Mouse (Mus musculus) limb, embryonic 12.5 days (tissue): Measurements from ENCODE around the gene Prr22. TPM values are rescaled to one million over a fixed set of nuclear protein-coding genes. Genes with fewer than 3 reads are reported as not detected.

Experiments used
- ATAC-seq: fragments of 200-750 bp; cut with Nextera tagmentation; 2 replicates; pipeline ENCODE4 v1.8.0; 2017; ENCODE audit warnings: low read depth, moderate TSS enrichment; ENCODE audit not compliant: insufficient number of reproducible peaks, insufficient read depth, low FRiP score, low TSS enrichment
- H3K27ac ChIP-seq: fragments of 300-500 bp; sonication (generic); 2 replicates; pipeline ENCODE4 v1.5.1; 2016; ENCODE audit warnings: mild to moderate bottlenecking, moderate library complexity
- H3K27me3 ChIP-seq: fragments of 300-500 bp; sonication (generic); 2 replicates; pipeline ENCODE4 v1.6.1; 2016; ENCODE audit warnings: mild to moderate bottlenecking, moderate library complexity
- H3K36me3 ChIP-seq: fragments of 300-500 bp; sonication (generic); 2 replicates; pipeline ENCODE4 v1.6.1; 2016; ENCODE audit warnings: mild to moderate bottlenecking, moderate library complexity
- H3K4me1 ChIP-seq: fragments of 300-500 bp; sonication (generic); replicated peaks from 2 replicates; pipeline ENCODE4 v1.6.1; 2016
- H3K4me2 ChIP-seq: fragments of 300-500 bp; sonication (generic); 2 replicates; pipeline ENCODE4 v1.6.1; 2016; ENCODE audit warnings: mild to moderate bottlenecking, moderate library complexity
- H3K4me3 ChIP-seq: fragments of 300-500 bp; sonication (generic); replicated peaks from 2 replicates; pipeline ENCODE4 v1.5.1; 2016; ENCODE audit warnings: mild to moderate bottlenecking
- H3K9ac ChIP-seq: fragments of 300-500 bp; sonication (generic); replicated peaks from 2 replicates; pipeline ENCODE4 v1.6.1; 2016; ENCODE audit warnings: mild to moderate bottlenecking, moderate library complexity
- H3K9me3 ChIP-seq: fragments of 300-500 bp; sonication (generic); 2 replicates; pipeline ENCODE4 v1.6.1; 2016; ENCODE audit warnings: mild to moderate bottlenecking, moderate library complexity
- WGBS: fragments of 180-500 bp; shearing (Covaris S2); methylation state at CpG from one replicate; pipeline ENCODE4 v1.1.7; 2016; 5-methylcytosine and 5-hydroxymethylcytosine counted together
- polyA plus RNA-seq: library from polyadenylated mRNA; unstranded; fragments of >200 nt; fragmentation: Nextera tagmentation; extraction: Ambion mirVana; gene quantifications from 2 replicates; pipeline ENCODE4 v1.2.1, GENCODE M21; 2016

The Prr22 gene
- polyA plus RNA-seq, result 0.69 and 1.3 TPM in 2 replicates

DNA sequence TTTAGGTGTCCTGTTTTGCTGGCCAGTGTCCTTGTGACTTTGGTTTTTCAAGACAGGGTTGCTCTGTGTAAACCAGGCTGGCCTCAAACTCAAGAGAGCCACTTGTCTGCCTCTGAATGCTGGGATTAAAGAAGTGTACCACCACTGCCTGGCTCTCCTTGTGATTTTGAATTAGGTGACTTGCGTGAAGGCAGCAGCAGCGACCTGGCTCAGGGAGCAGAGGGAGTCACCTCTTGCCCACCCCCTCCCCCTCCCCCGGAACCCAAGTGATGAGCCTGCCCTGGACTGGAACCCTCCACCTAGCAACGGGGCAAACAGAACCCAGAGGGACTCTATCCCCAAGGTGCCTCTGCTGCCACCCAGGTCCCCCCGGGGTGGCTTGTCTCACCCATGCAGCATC is at the start of gene Prr22:
Gene Prr22, plus strand, starts transcription at position 301 of the 400 bp plus-strand sequence.
- Histone ChIP-seq H3K4me3 (no peak within 1 kb of the TSS), H3K9me3 (no peaks in the 10 kb centered on the region), H3K36me3 (peaks cover 54% of the 10 kb centered on the region), H3K27me3 (no peaks in the 10 kb centered on the region), H3K4me1 (peaks cover 7% of the 10 kb centered on the region), H3K9ac (no peak within 1 kb of the TSS), H3K27ac (no peak within 1 kb of the TSS), H3K4me2 (no peak within 1 kb of the TSS)
- no peak for ATAC-seq
- WGBS, result 94% methylated on average over 5 of the region's 5 CpGs

GRCm38 (mm10) chr17:56722441-56722840 is 47.6 kb upstream of the Prr22 start:
- WGBS, result 23% methylated on average over 5 of the region's 5 CpGs
- H3K4me2 ChIP-seq, result no peak overlapping the region
- H3K27me3 ChIP-seq, result no peaks in the 10 kb centered on the region
- peak overlapping the region; percentile 70 for H3K27ac ChIP-seq
- peaks cover 51% of the 10 kb centered on the region for H3K4me1 ChIP-seq
- H3K9ac ChIP-seq, result peak overlapping the region; percentile 13; the same call in 1 of the 2 replicates
- H3K9me3 ChIP-seq, result no peaks in the 10 kb centered on the region
- peaks cover 45% of the 10 kb centered on the region for H3K36me3 ChIP-seq
- no peak for ATAC-seq
- H3K4me3 ChIP-seq, result no peak overlapping the region

GRCm38 (mm10) chr17:56723419-56724161 is 46.5 kb upstream of the Prr22 start:
- H3K9me3 ChIP-seq, result no peaks in the 10 kb centered on the region
- H3K27me3 ChIP-seq, result peaks cover 5% of the 10 kb centered on the region; the same call in 1 of the 2 replicates
- H3K9ac ChIP-seq, result no peak overlapping the region
- no peak overlapping the region for H3K4me3 ChIP-seq
- H3K36me3 ChIP-seq, result peaks cover 45% of the 10 kb centered on the region
- 77% methylated on average over 11 of the region's 11 CpGs for WGBS
- peak overlapping the region; percentile 70 for H3K27ac ChIP-seq
- ATAC-seq, result 0 out of 2 replicates have a peak, but pooled peaks have one; percentile 33
- H3K4me2 ChIP-seq, result no peak overlapping the region
- peaks cover 57% of the 10 kb centered on the region for H3K4me1 ChIP-seq

DNA sequence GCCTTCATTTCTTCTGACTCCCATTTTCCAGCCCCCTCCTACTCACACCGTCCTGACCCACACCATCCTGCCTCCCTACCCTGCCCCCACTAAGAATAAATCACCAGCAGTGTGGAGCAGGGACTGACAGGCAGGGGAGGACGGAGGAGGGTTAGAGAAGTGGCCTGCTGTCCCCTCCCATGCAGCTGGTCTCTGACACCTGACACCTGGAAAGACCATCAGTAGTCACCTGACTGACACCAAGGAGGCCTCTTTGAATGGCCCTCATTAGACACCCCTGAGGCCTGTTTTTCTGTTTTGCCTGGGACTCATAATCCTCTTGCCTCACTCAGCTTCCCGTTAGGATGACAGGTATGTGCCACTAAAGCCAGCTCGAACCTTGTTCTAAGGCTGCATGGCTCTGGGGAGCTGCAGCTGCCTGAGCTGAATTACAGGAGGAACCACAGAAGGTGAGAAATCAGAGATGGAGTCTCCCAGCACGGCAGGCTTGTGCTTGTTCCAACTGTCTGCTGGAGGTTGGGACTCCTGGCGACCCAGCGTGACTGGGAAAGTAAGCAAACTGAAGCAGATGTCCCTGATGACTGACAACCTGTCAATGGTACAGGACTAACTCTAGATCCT is 42.9 kb upstream of the Prr22 start:
- H3K27me3 ChIP-seq, result peaks cover 13% of the 10 kb centered on the region; the same call in 1 of the 2 replicates
- H3K4me1 ChIP-seq, result peaks cover 54% of the 10 kb centered on the region
- 0 out of 2 replicates have a peak overlapping the region, but pooled peaks have one; percentile 6 for H3K4me2 ChIP-seq
- no peak overlapping the region for H3K9ac ChIP-seq
- H3K4me3 ChIP-seq, result no peak overlapping the region
- 3% methylated on average over 7 of the region's 7 CpGs for WGBS
- H3K9me3 ChIP-seq, result no peaks in the 10 kb centered on the region
- peaks cover 29% of the 10 kb centered on the region for H3K36me3 ChIP-seq
- peak; percentile 16 for ATAC-seq
- H3K27ac ChIP-seq, result peak overlapping the region; percentile 79

DNA sequence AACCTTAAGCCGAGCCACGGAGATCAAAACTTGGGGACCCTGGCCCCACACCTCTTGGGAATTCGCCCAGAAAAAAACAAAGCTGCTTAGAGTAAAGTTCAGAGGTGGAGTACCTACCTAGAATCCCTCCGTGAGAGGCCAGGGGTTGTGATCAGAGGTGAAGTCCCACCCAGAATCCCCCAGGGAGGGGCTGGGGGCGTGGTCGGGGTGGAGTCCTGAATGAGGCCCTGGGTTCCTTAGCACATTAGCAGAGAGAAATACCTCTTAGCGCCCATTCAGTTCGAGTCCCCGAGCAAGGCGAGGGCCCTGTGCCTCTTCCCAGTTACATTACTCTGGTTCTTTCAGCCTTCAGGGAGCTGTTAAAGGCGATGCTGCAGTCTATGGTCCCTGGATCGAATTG is 42.4 kb upstream of the Prr22 start:
- ATAC-seq, result no peak
- peaks cover 13% of the 10 kb centered on the region; the same call in 1 of the 2 replicates for H3K27me3 ChIP-seq
- H3K4me1 ChIP-seq, result peaks cover 49% of the 10 kb centered on the region
- no peak overlapping the region for H3K9ac ChIP-seq
- H3K4me2 ChIP-seq, result 0 out of 2 replicates have a peak overlapping the region, but pooled peaks have one; percentile 6
- H3K36me3 ChIP-seq, result peaks cover 24% of the 10 kb centered on the region
- peak overlapping the region; percentile 79 for H3K27ac ChIP-seq
- 6% methylated on average over 12 of the region's 12 CpGs for WGBS
- H3K9me3 ChIP-seq, result no peaks in the 10 kb centered on the region
- no peak overlapping the region for H3K4me3 ChIP-seq

- 15% methylated on average over 12 of the region's 12 CpGs for WGBS
- no peak overlapping the region; the same call in 1 of the 2 replicates for H3K9ac ChIP-seq
These were observed 41.9 kb upstream of the Prr22 start for GRCm38 (mm10) chr17:56728117-56728516.

DNA sequence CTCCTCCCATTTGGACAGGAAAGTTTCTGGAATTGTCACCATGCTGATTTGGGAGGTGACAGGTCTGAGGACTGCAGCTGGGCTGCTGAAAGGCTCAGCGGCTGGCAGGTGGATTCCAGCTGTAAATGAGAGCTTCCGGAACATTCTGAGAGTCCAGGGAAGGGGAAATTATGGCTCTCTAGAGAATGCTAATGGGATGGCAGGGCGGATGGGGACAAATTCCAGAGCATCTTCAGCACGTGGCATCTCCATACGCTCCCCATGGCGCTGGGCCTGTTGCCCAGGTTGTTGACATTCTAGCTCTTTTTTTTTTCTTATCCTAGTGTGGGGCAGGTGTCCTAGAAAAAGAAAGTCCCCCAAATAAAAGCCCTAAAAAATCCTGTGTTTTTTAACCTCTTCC is 40.9 kb upstream of the Prr22 start:
- Histone ChIP-seq H3K4me3 (no peak overlapping the region), H3K36me3 (peaks cover 10% of the 10 kb centered on the region; the same call in 1 of the 2 replicates), H3K4me1 (peaks cover 36% of the 10 kb centered on the region), H3K9ac (no peak overlapping the region), H3K9me3 (no peaks in the 10 kb centered on the region), H3K27me3 (peaks cover 19% of the 10 kb centered on the region), H3K27ac (no peak overlapping the region), H3K4me2 (no peak overlapping the region)
- WGBS, result 47% methylated on average over 6 of the region's 6 CpGs
- ATAC-seq, result no peak

More at GRCm38 (mm10) chr17:56728117-56728516, 41.9 kb upstream of the Prr22 start:
- H3K4me3 ChIP-seq, result no peak overlapping the region
- H3K9me3 ChIP-seq, result no peaks in the 10 kb centered on the region
- H3K4me1 ChIP-seq, result peaks cover 44% of the 10 kb centered on the region
- 0 out of 2 replicates have a peak overlapping the region, but pooled peaks have one; percentile 79 for H3K27ac ChIP-seq
- H3K36me3 ChIP-seq, result peaks cover 19% of the 10 kb centered on the region
- no peak for ATAC-seq
- H3K27me3 ChIP-seq, result peaks cover 15% of the 10 kb centered on the region; the same call in 1 of the 2 replicates
- no peak overlapping the region for H3K4me2 ChIP-seq

DNA sequence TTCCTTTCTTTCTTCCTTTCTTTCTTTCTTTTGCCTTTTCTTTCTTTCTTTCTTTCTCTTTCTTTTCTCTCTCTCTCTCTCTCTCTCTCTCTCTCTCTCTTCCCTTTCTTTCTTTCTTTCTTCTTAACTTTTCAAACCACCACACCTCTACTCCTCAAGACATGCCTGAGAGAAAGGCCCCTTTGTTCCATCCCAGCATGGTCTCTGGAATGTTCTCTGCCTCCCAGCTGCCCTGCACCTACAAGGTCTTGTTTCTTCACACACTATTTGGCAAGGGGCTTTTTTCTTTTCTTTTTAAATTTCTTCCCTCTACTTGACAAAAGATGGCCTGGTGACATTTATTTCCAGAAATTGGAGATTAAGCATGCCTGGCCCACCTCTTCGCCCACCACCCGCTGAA is 40.4 kb upstream of the Prr22 start:
- Histone ChIP-seq H3K9ac (no peak overlapping the region), H3K27ac (no peak overlapping the region)
- WGBS, result 62% methylated on average over 2 of the region's 2 CpGs

GRCm38 (mm10) chr17:56736534-56736933 is 33.5 kb upstream of the Prr22 start:
- ATAC-seq, result no peak
- Histone ChIP-seq H3K36me3 (no peaks in the 10 kb centered on the region), H3K4me3 (no peak overlapping the region), H3K4me1 (no peaks in the 10 kb centered on the region), H3K27me3 (peaks cover 27% of the 10 kb centered on the region), H3K9me3 (no peaks in the 10 kb centered on the region), H3K27ac (no peak overlapping the region), H3K4me2 (no peak overlapping the region), H3K9ac (no peak overlapping the region)
- WGBS, result 40% methylated on average over 8 of the region's 8 CpGs

More for the DNA sequence above, 40.4 kb upstream of the Prr22 start:
- no peak for ATAC-seq
- Histone ChIP-seq H3K9me3 (no peaks in the 10 kb centered on the region), H3K4me2 (no peak overlapping the region), H3K4me3 (no peak overlapping the region), H3K36me3 (0 out of 2 replicates have a peak, but pooled peaks cover 6% of the 10 kb centered on the region), H3K4me1 (peaks cover 36% of the 10 kb centered on the region), H3K27me3 (peaks cover 22% of the 10 kb centered on the region)

GRCm38 (mm10) chr17:56738221-56738620 is 31.8 kb upstream of the Prr22 start:
- Histone ChIP-seq H3K4me1 (no peaks in the 10 kb centered on the region), H3K36me3 (no peaks in the 10 kb centered on the region), H3K27ac (no peak overlapping the region), H3K27me3 (peaks cover 23% of the 10 kb centered on the region), H3K9ac (no peak overlapping the region), H3K9me3 (no peaks in the 10 kb centered on the region), H3K4me3 (no peak overlapping the region), H3K4me2 (no peak overlapping the region)
- no peak for ATAC-seq
- 84% methylated on average over 10 of the region's 10 CpGs for WGBS

DNA sequence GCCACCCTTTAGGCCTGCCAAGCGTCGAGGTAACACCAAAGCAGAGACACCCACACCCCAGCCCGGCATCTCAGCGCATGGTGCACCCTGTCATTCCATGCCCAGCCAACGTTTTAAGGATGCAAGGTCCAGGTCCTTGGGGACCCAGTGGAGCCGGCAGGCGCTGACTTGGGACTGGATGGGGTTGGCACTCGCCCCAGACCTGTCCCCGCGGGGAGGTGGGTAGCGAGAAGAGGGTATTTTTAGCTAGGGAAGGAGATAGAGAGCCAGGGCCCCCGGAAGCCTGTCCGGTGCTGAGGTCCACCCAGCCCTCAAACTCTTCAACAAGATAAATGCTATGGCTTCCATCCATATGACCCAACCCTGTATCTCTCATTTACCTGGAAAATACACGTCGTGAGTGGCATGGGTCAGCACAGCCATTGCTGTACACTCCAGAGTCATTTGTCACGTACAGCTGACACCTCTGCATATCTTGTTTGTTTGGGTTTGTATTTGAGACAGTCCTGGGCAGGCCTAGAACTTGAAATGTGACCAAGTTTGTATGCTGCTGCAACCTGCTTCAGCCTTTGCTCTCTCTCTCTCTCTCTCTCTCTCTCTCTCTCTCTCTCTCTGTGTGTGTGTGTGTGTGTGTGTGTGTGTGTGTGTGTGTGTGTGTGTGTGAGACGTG is 29.8 kb upstream of the Prr22 start:
- Histone ChIP-seq H3K4me1 (no peaks in the 10 kb centered on the region), H3K27ac (no peak overlapping the region), H3K36me3 (no peaks in the 10 kb centered on the region), H3K9ac (no peak overlapping the region), H3K27me3 (peaks cover 14% of the 10 kb centered on the region), H3K4me3 (no peak overlapping the region), H3K4me2 (no peak overlapping the region), H3K9me3 (no peaks in the 10 kb centered on the region)
- no peak for ATAC-seq
- WGBS, result 84% methylated on average over 17 of the region's 17 CpGs
